In the genomic region with DNA sequence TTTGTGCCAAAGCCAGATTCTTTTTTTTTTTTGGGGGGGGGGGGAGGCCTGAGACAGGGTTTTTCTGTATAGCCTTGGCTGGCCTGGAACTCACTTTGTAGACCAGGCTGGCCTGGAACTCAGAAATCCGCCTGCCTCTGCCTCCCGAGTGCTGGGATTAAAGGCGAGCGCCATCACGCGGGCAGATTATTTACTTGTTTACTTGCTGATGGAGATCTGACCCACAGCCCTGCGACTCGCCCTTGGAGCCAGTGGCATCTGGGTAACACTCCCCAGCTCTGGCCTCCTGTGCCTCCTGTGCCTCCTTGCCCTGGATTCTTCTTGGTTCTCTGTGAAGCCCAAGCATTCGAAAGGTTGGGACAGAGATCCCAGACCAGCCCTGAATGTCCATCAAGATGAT, we compare ENCODE assay signal across 12 mouse cellular contexts. TPM values are rescaled to one million over a fixed set of nuclear protein-coding genes. Genes with fewer than 3 reads are reported as not detected.
DNase-seq lines count a peak whose midpoint lies in the region; ATAC-seq and TF ChIP-seq lines count a peak whose summit lies in the region.
"Had no signal": no experiment of that assay in that cellular context is flagged by ENCODE, and none has a peak within 500 bp of the region (broad histone marks: within the 10 kb centered on the region; RNA-seq: fewer than 3 reads in every experiment).

No protein-coding gene starts in this region.

- no peak overlapping the region; the same call in 1 of the 2 replicates for H3K4me2 ChIP-seq in heart, embryonic 14.5 days (ENCODE audit: low read length)
- H3K4me2 ChIP-seq in intestine, postnatal 0 days (replicated peaks; ENCODE audit: low read depth): no peak overlapping the region
- H3K4me2 ChIP-seq: forebrain, embryonic 12.5 days had no signal

- DNase-seq in cerebellum, adult 18-20 months: peak; percentile 50 to 56
- DNase-seq in heart, postnatal 25 days (ENCODE audit: low spot score): no peak
- no peak for DNase-seq in layer of hippocampus, adult 2 months (ENCODE audit: low spot score in 2 of 2)
- DNase-seq in layer of hippocampus, adult 9-10 months (ENCODE audit: low spot score): no peak
- DNase-seq: embryo, embryonic 11 days; left cerebral cortex, postnatal 4 days; thymus, postnatal 14 days had no signal

- H3K9me3 ChIP-seq in heart, embryonic 14.5 days (ENCODE audit: control insufficient read depth, low read length): no peaks in the 10 kb centered on the region
- H3K9me3 ChIP-seq in intestine, postnatal 0 days (ENCODE audit: control insufficient read depth): no peaks in the 10 kb centered on the region
- H3K9me3 ChIP-seq: forebrain, embryonic 12.5 days had no signal

- 0 out of 2 replicates have a peak, but pooled peaks cover 2% of the 10 kb centered on the region for H3K36me3 ChIP-seq in heart, embryonic 14.5 days (ENCODE audit: control insufficient read depth, insufficient read depth, low read length)
- 0 out of 2 replicates have a peak, but pooled peaks cover 3% of the 10 kb centered on the region for H3K36me3 ChIP-seq in intestine, postnatal 0 days (ENCODE audit: control insufficient read depth, insufficient read depth)
- H3K36me3 ChIP-seq: forebrain, embryonic 12.5 days had no signal

- H3K4me1 ChIP-seq in heart, embryonic 14.5 days (ENCODE audit: control insufficient read depth in 2 of 2, insufficient read depth in 2 of 2, low read length in 2 of 2): peaks cover 83 to 98% of the 10 kb centered on the region in 2 experiments
- peaks cover 40% of the 10 kb centered on the region for H3K4me1 ChIP-seq in intestine, postnatal 0 days (replicated peaks; ENCODE audit: control insufficient read depth, insufficient read depth, low read length)

- H3K27ac ChIP-seq in heart, embryonic 14.5 days (replicated peaks in 1 of 2; ENCODE audit: control insufficient read depth in 1 of 2, insufficient read depth in 1 of 2, low read depth in 2 of 2, low read length in 2 of 2): peak overlapping the region; percentile 80 to 84
- peak overlapping the region; percentile 82 for H3K27ac ChIP-seq in layer of hippocampus, adult 2 months
- peak overlapping the region; percentile 15; the same call in 1 of the 2 replicates for H3K27ac ChIP-seq in intestine, postnatal 0 days (ENCODE audit: low read depth, low read length)

- no peak for TF ChIP-seq CTCF in layer of hippocampus, adult 2 months (conservative IDR thresholded peaks at IDR 0.05)
- TF ChIP-seq CTCF in intestine, postnatal 0 days (IDR thresholded peaks at IDR 0.05; ENCODE audit: low read depth): no peak

- no peak for ATAC-seq in cerebellum, adult (ENCODE audit: insufficient number of reproducible peaks, low FRiP score, low TSS enrichment)
- ATAC-seq in heart, embryonic 14.5 days (ENCODE audit: insufficient number of reproducible peaks, insufficient read depth, low FRiP score, low read depth): no peak
- ATAC-seq in intestine, postnatal 0 days: no peak
- no peak for ATAC-seq in granulocyte monocyte progenitor cell, adult 5-6 weeks (replicated peaks; ENCODE audit: poor library complexity, severe bottlenecking)

- no peak overlapping the region; the same call in 1 of the 2 replicates for H3K9ac ChIP-seq in heart, embryonic 14.5 days (ENCODE audit: low read length)
- H3K9ac ChIP-seq in intestine, postnatal 0 days (ENCODE audit: low read depth, low read length): no peak overlapping the region
- H3K9ac ChIP-seq: forebrain, embryonic 12.5 days had no signal

- no peak overlapping the region for H3K4me3 ChIP-seq in heart, embryonic 14.5 days (ENCODE audit: control insufficient read depth in 1 of 2, insufficient read depth in 1 of 2, low read depth in 1 of 2, low read length in 2 of 2)
- no peak overlapping the region for H3K4me3 ChIP-seq in layer of hippocampus, adult 2 months
- no peak overlapping the region for H3K4me3 ChIP-seq in intestine, postnatal 0 days (ENCODE audit: low read depth, low read length)
- H3K4me3 ChIP-seq: forebrain, embryonic 12.5 days had no signal

- intact Hi-C loops in heart, postnatal 25 days (cut with DNase I): no loop called here

- H3K27me3 ChIP-seq in heart, embryonic 14.5 days (ENCODE audit: control insufficient read depth, insufficient read depth, low read length): no peaks in the 10 kb centered on the region
- no peaks in the 10 kb centered on the region for H3K27me3 ChIP-seq in intestine, postnatal 0 days (replicated peaks; ENCODE audit: control insufficient read depth, insufficient read depth, low read length)
- H3K27me3 ChIP-seq: forebrain, embryonic 12.5 days had no signal

- WGBS in heart, embryonic 14.5 days: 81% methylated on average over 9 of the region's 9 CpGs
- WGBS in intestine, postnatal 0 days: 86% methylated on average over 9 of the region's 9 CpGs

RNA-seq across cellular contexts. Expression of a gene that starts 7.1 kb away (rescaled TPM):
- polyA plus RNA-seq in heart, embryonic 14.5 days (2014; fragmentation: Nextera tagmentation; extraction: Ambion mirVana): 60.4 and 64.4 TPM in 2 replicates
- total RNA-seq in heart, postnatal 25 days (2021): 100 to 1,000 TPM; 104 to 110 TPM
- total RNA-seq in layer of hippocampus, adult 2 months (2021): 100 to 1,000 TPM; 106 to 116 TPM
- polyA plus RNA-seq in intestine, postnatal 0 days (2015; fragmentation: Nextera tagmentation; extraction: Ambion mirVana): 43.1 and 46.7 TPM in 2 replicates
- 53.4 and 62.9 TPM in 2 replicates for total RNA-seq in granulocyte monocyte progenitor cell, adult 5-6 weeks (2014; fragmentation: Nextera tagmentation)
- total RNA-seq in granulocyte monocyte progenitor cell, adult 5-6 weeks (2017): 21.2 and 21.5 TPM in 2 replicates

RNA-seq across cellular contexts. Expression of a gene that starts 14.9 kb away (rescaled TPM):
- 0.19 and 0.39 TPM in 2 replicates for polyA plus RNA-seq in heart, embryonic 14.5 days (2014; fragmentation: Nextera tagmentation; extraction: Ambion mirVana)
- under 1 TPM; 0.14 to 0.39 TPM for total RNA-seq in heart, postnatal 25 days (2021)
- under 1 TPM; 0.32 to 0.87 TPM for total RNA-seq in layer of hippocampus, adult 2 months (2021)
- polyA plus RNA-seq in intestine, postnatal 0 days (2015; fragmentation: Nextera tagmentation; extraction: Ambion mirVana): 0.20 and 0.52 TPM in 2 replicates
- total RNA-seq in granulocyte monocyte progenitor cell, adult 5-6 weeks (2014; fragmentation: Nextera tagmentation): not detected in 2 replicates
- total RNA-seq in granulocyte monocyte progenitor cell, adult 5-6 weeks (2017): not detected in 2 replicates
- polyA plus RNA-seq: forebrain, embryonic 12.5 days had no signal

RNA-seq across cellular contexts. Expression of a gene that starts 45.1 kb away (rescaled TPM):
- polyA plus RNA-seq in heart, embryonic 14.5 days (2014; fragmentation: Nextera tagmentation; extraction: Ambion mirVana): 84.6 and 85.0 TPM in 2 replicates
- 10 to 100 TPM; 66.1 to 67.4 TPM for total RNA-seq in heart, postnatal 25 days (2021)
- 10 to 100 TPM; 29.7 to 30.1 TPM for total RNA-seq in layer of hippocampus, adult 2 months (2021)
- polyA plus RNA-seq in intestine, postnatal 0 days (2015; fragmentation: Nextera tagmentation; extraction: Ambion mirVana): 42.4 and 43.7 TPM in 2 replicates
- total RNA-seq in granulocyte monocyte progenitor cell, adult 5-6 weeks (2014; fragmentation: Nextera tagmentation): 32.9 and 52.7 TPM in 2 replicates
- total RNA-seq in granulocyte monocyte progenitor cell, adult 5-6 weeks (2017): 33.1 and 41.5 TPM in 2 replicates

RNA-seq across cellular contexts. Expression of a gene that starts 55.6 kb away (rescaled TPM):
- 36.3 and 37.1 TPM in 2 replicates for polyA plus RNA-seq in heart, embryonic 14.5 days (2014; fragmentation: Nextera tagmentation; extraction: Ambion mirVana)
- 1 to 10 TPM; 6.1 to 6.9 TPM for total RNA-seq in heart, postnatal 25 days (2021)
- total RNA-seq in layer of hippocampus, adult 2 months (2021): 10 to 100 TPM; 12.7 to 14.0 TPM
- 19.8 and 22.1 TPM in 2 replicates for polyA plus RNA-seq in intestine, postnatal 0 days (2015; fragmentation: Nextera tagmentation; extraction: Ambion mirVana)
- 40.4 and 47.0 TPM in 2 replicates for total RNA-seq in granulocyte monocyte progenitor cell, adult 5-6 weeks (2014; fragmentation: Nextera tagmentation)
- 25.8 and 36.7 TPM in 2 replicates for total RNA-seq in granulocyte monocyte progenitor cell, adult 5-6 weeks (2017)

RNA-seq across cellular contexts. Expression of a gene that starts 55.7 kb away (rescaled TPM):
- polyA plus RNA-seq in heart, embryonic 14.5 days (2014; fragmentation: Nextera tagmentation; extraction: Ambion mirVana): 0.16 and 0.30 TPM in 2 replicates
- under 1 TPM in 1 of 2 experiments, not detected in 1; 0.11 TPM for total RNA-seq in heart, postnatal 25 days (2021)
- total RNA-seq in layer of hippocampus, adult 2 months (2021): under 1 TPM; 0.12 to 0.20 TPM
- polyA plus RNA-seq in intestine, postnatal 0 days (2015; fragmentation: Nextera tagmentation; extraction: Ambion mirVana): 0.16 and 0.17 TPM in 2 replicates
- 0.13 TPM in 1 of 2 replicates, not detected in the other for total RNA-seq in granulocyte monocyte progenitor cell, adult 5-6 weeks (2014; fragmentation: Nextera tagmentation)
- not detected in 2 replicates for total RNA-seq in granulocyte monocyte progenitor cell, adult 5-6 weeks (2017)

Comparison
In these comparisons a context has a peak if more than half of its experiments do, and no peak if none do; other contexts are left out.
1. DNase-seq: peak in cerebellum, adult 18-20 months (2 of 2); none in heart, postnatal 25 days (single experiment), layer of hippocampus, adult 2 months (0 of 2) and layer of hippocampus, adult 9-10 months (single experiment).
2. H3K27ac ChIP-seq: peak in every context shown above with its lines; median percentile 82 in heart, embryonic 14.5 days; 82 in layer of hippocampus, adult 2 months; 15 in intestine, postnatal 0 days.